Mouse (Mus musculus): ENCODE measurements around the gene Tbc1d21. TPM values are rescaled to one million over a fixed set of nuclear protein-coding genes. Genes with fewer than 3 reads are reported as not detected.

The Tbc1d21 gene
- polyA plus RNA-seq, 1 experiment from 2014 or later = not detected

- ATAC-seq (ENCODE audit: low FRiP score, low TSS enrichment) = no peak
- H3K27ac ChIP-seq (ENCODE audit: low read depth, low read length) = no peak overlapping the region
- H3K9me3 ChIP-seq (ENCODE audit: control insufficient read depth, low read length) = no peaks in the 10 kb centered on the region
- H3K36me3 ChIP-seq (ENCODE audit: control insufficient read depth, insufficient read depth, low read length) = no peaks in the 10 kb centered on the region
- H3K27me3 ChIP-seq (ENCODE audit: control insufficient read depth, insufficient read depth, low read length) = no peaks in the 10 kb centered on the region
- 48% methylated on average over 1 of the region's 1 CpGs for WGBS
- H3K4me2 ChIP-seq (replicated peaks; ENCODE audit: low read depth, low read length) = no peak overlapping the region
- H3K4me1 ChIP-seq (ENCODE audit: control insufficient read depth, insufficient read depth, low read length) = no peaks in the 10 kb centered on the region
- no peak overlapping the region for H3K9ac ChIP-seq (ENCODE audit: low read depth, low read length)
- no peak overlapping the region for H3K4me3 ChIP-seq (ENCODE audit: low read length)
Measured at GRCm38 (mm10) chr9:58327382-58327781, 42.9 kb downstream of the Tbc1d21 start.

DNA sequence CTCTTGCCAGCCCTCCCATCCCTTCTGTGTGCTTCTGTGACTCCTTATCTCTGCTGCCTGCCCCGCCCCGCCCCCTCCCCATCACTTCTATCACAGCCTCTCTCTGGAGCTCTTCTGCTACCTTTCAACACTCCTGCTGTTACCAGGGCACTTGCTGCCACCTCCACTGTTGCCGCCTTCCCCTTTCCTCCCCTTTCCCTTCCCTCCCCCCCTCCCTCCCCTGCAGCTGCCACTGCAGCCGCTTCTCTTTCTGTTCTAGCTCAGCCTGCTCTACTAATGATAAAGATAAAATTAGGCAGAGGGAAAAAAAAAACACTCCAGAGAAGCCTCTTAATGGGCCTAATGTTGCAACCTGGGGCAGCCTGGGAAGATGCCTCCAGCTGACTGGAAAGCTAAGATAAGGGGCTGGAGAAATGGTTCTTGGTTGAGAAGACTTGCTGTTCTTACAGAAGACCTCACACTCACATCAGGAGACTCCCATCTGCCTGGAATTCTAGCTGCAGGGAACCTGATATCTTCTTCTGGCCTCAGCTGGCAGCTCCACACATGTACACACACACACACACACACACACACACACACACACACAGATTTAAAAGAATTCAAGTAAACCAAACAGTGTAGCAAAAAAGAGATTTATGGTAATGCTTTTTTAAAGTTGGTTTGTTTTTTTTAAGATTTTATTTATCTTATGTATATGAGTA is 43.6 kb downstream of the Tbc1d21 start:
- Histone ChIP-seq H3K9ac (ENCODE audit: low read depth, low read length) (no peak overlapping the region), H3K4me1 (ENCODE audit: control insufficient read depth, insufficient read depth, low read length) (no peaks in the 10 kb centered on the region), H3K4me3 (ENCODE audit: low read length) (no peak overlapping the region), H3K36me3 (ENCODE audit: control insufficient read depth, insufficient read depth, low read length) (no peaks in the 10 kb centered on the region), H3K9me3 (ENCODE audit: control insufficient read depth, low read length) (no peaks in the 10 kb centered on the region), H3K27ac (ENCODE audit: low read depth, low read length) (no peak overlapping the region), H3K27me3 (ENCODE audit: control insufficient read depth, insufficient read depth, low read length) (no peaks in the 10 kb centered on the region), H3K4me2 (replicated peaks; ENCODE audit: low read depth, low read length) (no peak overlapping the region)
- no peak for ATAC-seq (ENCODE audit: low FRiP score, low TSS enrichment)
- WGBS = 18% methylated on average over 4 of the region's 4 CpGs

DNA sequence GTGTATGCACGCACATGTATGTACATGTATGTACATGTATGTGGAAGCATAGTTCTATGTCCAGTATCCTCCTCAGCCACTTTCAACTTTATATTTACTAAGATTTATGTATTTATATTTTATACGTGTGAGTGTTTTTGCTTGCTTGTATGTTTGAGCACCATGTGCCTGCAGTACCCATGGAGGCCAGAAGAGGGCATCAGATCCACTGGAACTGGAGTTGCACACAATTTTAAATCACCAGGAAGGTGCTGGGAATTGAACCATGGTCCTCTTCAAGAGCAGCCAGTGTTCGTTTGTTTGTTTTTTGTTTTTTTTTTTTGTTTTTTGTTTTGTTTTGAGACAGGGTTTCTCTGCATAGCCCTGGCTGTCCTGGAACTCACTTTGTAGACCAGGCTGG is 48.6 kb downstream of the Tbc1d21 start:
- no peaks in the 10 kb centered on the region for H3K36me3 ChIP-seq (ENCODE audit: control insufficient read depth, insufficient read depth, low read length)
- no peaks in the 10 kb centered on the region for H3K9me3 ChIP-seq (ENCODE audit: control insufficient read depth, low read length)
- H3K27me3 ChIP-seq (ENCODE audit: control insufficient read depth, insufficient read depth, low read length) = no peaks in the 10 kb centered on the region
- no peak overlapping the region for H3K9ac ChIP-seq (ENCODE audit: low read depth, low read length)
- H3K4me2 ChIP-seq (replicated peaks; ENCODE audit: low read depth, low read length) = no peak overlapping the region
- H3K4me1 ChIP-seq (ENCODE audit: control insufficient read depth, insufficient read depth, low read length) = 0 out of 2 replicates have a peak, but pooled peaks cover 2% of the 10 kb centered on the region
- H3K27ac ChIP-seq (ENCODE audit: low read depth, low read length) = no peak overlapping the region
- 93% methylated on average over 3 of the region's 3 CpGs for WGBS
- no peak overlapping the region for H3K4me3 ChIP-seq (ENCODE audit: low read length)
- ATAC-seq (ENCODE audit: low FRiP score, low TSS enrichment) = no peak

DNA sequence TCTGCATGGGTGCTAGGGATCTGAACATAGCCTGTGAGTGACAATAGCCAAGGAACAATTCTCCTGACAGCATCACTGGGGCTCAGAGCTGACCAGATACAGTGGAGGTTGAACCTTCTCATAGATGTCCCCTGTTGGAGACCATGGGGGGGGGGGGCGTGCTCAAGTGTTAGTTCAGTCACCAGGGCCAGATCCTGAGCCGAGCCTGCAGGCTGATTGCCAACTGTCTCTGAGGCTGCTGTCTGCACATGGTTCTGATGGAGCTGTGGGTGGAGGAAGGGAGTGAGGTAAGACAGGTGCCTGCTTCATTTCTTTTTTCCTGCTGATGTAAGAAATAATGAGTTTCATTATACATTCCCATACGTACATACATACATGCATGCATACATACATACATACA is 51.9 kb downstream of the Tbc1d21 start:
- no peaks in the 10 kb centered on the region for H3K27me3 ChIP-seq (ENCODE audit: control insufficient read depth, insufficient read depth, low read length)
- H3K9ac ChIP-seq (ENCODE audit: low read depth, low read length) = no peak overlapping the region
- 90% methylated on average over 3 of the region's 3 CpGs for WGBS
- H3K27ac ChIP-seq (ENCODE audit: low read depth, low read length) = no peak overlapping the region
- no peak for ATAC-seq (ENCODE audit: low FRiP score, low TSS enrichment)
- no peak overlapping the region for H3K4me2 ChIP-seq (replicated peaks; ENCODE audit: low read depth, low read length)
- no peak overlapping the region for H3K4me3 ChIP-seq (ENCODE audit: low read length)
- peaks cover 20% of the 10 kb centered on the region for H3K4me1 ChIP-seq (ENCODE audit: control insufficient read depth, insufficient read depth, low read length)
- H3K9me3 ChIP-seq (ENCODE audit: control insufficient read depth, low read length) = no peaks in the 10 kb centered on the region
- no peaks in the 10 kb centered on the region for H3K36me3 ChIP-seq (ENCODE audit: control insufficient read depth, insufficient read depth, low read length)

DNA sequence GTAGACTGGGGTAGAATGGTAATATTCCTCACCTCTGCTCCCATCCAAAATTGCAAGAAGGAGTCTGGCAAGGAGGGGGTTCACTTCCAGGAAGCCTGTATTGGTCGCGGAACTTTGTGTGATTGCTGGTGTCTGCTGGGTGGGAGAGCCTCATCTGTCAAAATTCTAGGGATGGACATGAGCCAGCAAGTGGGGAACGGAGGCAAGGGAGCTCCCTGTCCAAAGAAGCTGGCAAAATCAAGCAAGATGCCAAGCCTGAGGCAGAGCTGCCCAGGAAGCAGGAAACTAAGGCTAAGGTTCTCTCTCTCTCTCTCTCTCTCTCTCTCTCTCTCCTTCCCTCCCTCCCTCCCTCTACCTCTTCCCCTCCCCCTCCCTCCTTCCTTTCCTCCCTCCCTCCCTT is 52.9 kb downstream of the Tbc1d21 start:
- WGBS = 67% methylated on average over 3 of the region's 3 CpGs

DNA sequence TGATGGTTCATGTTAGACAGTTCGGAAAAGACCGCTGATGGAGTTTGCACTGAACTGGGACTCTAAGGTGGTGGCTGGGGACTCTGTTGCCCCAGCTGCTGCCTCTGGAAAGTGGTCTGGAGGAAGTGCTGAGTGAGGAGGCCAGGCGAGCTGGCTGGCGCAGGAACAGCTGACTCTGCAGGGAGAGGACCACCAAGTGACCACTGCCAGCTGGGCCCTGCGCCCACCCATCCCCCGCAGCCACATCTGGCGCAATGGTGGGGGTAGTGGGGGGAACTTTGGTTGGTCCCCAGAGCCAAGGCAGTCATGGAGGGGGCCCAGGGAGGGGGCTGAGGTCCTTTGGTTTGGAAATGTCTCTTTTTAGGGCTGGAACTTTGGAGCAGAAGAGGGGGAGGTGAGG is 53.5 kb downstream of the Tbc1d21 start:
- Histone ChIP-seq H3K36me3 (ENCODE audit: control insufficient read depth, insufficient read depth, low read length) (no peaks in the 10 kb centered on the region), H3K4me3 (ENCODE audit: low read length) (no peak overlapping the region), H3K27ac (ENCODE audit: low read depth, low read length) (no peak overlapping the region), H3K9me3 (ENCODE audit: control insufficient read depth, low read length) (no peaks in the 10 kb centered on the region), H3K4me2 (replicated peaks; ENCODE audit: low read depth, low read length) (no peak overlapping the region), H3K4me1 (ENCODE audit: control insufficient read depth, insufficient read depth, low read length) (peaks cover 30% of the 10 kb centered on the region), H3K9ac (ENCODE audit: low read depth, low read length) (no peak overlapping the region), H3K27me3 (ENCODE audit: control insufficient read depth, insufficient read depth, low read length) (peaks cover 6% of the 10 kb centered on the region; the same call in 1 of the 2 replicates)
- WGBS = 78% methylated on average over 7 of the region's 7 CpGs
- ATAC-seq (ENCODE audit: low FRiP score, low TSS enrichment) = no peak

More for the DNA sequence above, 52.9 kb downstream of the Tbc1d21 start:
- Histone ChIP-seq H3K4me1 (ENCODE audit: control insufficient read depth, insufficient read depth, low read length) (peaks cover 30% of the 10 kb centered on the region), H3K9ac (ENCODE audit: low read depth, low read length) (no peak overlapping the region), H3K27ac (ENCODE audit: low read depth, low read length) (no peak overlapping the region), H3K27me3 (ENCODE audit: control insufficient read depth, insufficient read depth, low read length) (0 out of 2 replicates have a peak, but pooled peaks cover 4% of the 10 kb centered on the region), H3K4me2 (replicated peaks; ENCODE audit: low read depth, low read length) (no peak overlapping the region), H3K9me3 (ENCODE audit: control insufficient read depth, low read length) (no peaks in the 10 kb centered on the region), H3K36me3 (ENCODE audit: control insufficient read depth, insufficient read depth, low read length) (no peaks in the 10 kb centered on the region), H3K4me3 (ENCODE audit: low read length) (no peak overlapping the region)
- ATAC-seq (ENCODE audit: low FRiP score, low TSS enrichment) = no peak

- peaks cover 30% of the 10 kb centered on the region for H3K4me1 ChIP-seq (ENCODE audit: control insufficient read depth, insufficient read depth, low read length)
- H3K4me3 ChIP-seq (ENCODE audit: low read length) = no peak overlapping the region
- no peak overlapping the region for H3K27ac ChIP-seq (ENCODE audit: low read depth, low read length)
- ATAC-seq (ENCODE audit: low FRiP score, low TSS enrichment) = no peak
- peaks cover 12% of the 10 kb centered on the region; the same call in 1 of the 2 replicates for H3K27me3 ChIP-seq (ENCODE audit: control insufficient read depth, insufficient read depth, low read length)
- no peak overlapping the region for H3K9ac ChIP-seq (ENCODE audit: low read depth, low read length)
- WGBS = 94% methylated on average over 2 of the region's 2 CpGs
- H3K4me2 ChIP-seq (replicated peaks; ENCODE audit: low read depth, low read length) = no peak overlapping the region
- no peaks in the 10 kb centered on the region for H3K9me3 ChIP-seq (ENCODE audit: control insufficient read depth, low read length)
- no peaks in the 10 kb centered on the region for H3K36me3 ChIP-seq (ENCODE audit: control insufficient read depth, insufficient read depth, low read length)
Measured at GRCm38 (mm10) chr9:58315850-58316249, 54.4 kb downstream of the Tbc1d21 start.

DNA sequence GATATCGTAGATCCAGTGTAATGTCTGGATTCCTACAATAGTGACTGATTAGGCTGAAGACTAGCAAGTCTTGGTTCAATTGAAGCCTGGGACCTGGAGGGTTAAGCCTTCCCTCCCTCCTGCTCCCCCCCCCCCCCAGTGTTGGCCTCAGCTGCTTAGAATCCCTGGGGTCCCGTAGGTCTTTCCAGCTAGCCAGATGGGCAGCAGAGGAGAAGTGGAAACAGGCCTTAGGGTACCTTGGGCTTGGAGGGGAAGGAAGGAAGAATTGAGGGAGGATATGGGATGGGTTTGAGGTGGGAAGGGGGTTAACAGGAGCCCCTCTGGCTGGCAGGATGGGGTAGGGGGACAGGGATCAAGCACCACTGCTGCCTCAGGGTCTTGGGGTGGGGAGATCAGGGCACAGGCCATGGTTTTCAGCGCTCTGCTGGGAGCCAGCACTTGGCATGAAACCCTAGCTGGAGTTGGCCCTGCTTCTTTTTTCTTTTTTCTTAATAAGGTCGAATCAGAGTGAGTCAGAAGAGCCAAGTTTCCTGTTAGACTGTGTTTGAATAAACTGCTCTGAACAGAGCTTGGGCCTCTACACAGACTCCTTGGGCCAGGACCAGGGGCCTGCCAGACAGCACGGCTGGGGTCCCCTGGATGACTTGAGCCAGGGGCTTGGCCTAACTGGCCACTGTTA is 55.4 kb downstream of the Tbc1d21 start:
- Histone ChIP-seq H3K4me1 (ENCODE audit: control insufficient read depth, insufficient read depth, low read length) (peaks cover 30% of the 10 kb centered on the region), H3K9ac (ENCODE audit: low read depth, low read length) (no peak overlapping the region), H3K4me3 (ENCODE audit: low read length) (no peak overlapping the region), H3K4me2 (replicated peaks; ENCODE audit: low read depth, low read length) (no peak overlapping the region), H3K27me3 (ENCODE audit: control insufficient read depth, insufficient read depth, low read length) (peaks cover 12% of the 10 kb centered on the region; the same call in 1 of the 2 replicates), H3K36me3 (ENCODE audit: control insufficient read depth, insufficient read depth, low read length) (no peaks in the 10 kb centered on the region), H3K9me3 (ENCODE audit: control insufficient read depth, low read length) (no peaks in the 10 kb centered on the region), H3K27ac (ENCODE audit: low read depth, low read length) (peak overlapping the region; percentile 55; the same call in 1 of the 2 replicates)
- 38% methylated on average over 5 of the region's 5 CpGs for WGBS
- ATAC-seq (ENCODE audit: low FRiP score, low TSS enrichment) = no peak

DNA sequence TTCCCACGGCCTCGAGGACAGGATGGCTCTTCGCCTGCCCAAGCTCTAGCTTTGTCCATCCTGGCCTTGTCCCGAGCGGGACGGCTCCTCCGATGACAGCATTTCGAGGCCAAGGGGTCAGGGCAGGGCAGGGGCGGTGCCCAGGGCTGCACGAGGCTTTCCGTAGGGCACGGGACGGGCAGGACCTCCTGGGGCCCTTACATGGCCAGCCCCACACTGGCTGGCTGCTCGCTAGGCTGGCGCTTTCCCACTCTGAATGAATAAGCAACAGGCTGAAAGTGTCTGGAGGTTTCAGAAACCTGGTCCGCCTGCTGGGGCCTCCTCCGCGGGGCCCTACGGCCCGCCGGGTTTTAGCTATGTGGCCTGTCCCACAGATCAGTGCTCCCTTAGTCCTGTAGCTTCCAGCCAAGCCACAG is 57.3 kb downstream of the Tbc1d21 start, which contains the start of gene Loxl1:
Gene Loxl1, minus strand, starts transcription at position 243 of the 416 bp plus-strand sequence.
- peak; percentile 67 for ATAC-seq (ENCODE audit: low FRiP score, low TSS enrichment)
- WGBS = under 1% methylated on average over 21 of the region's 21 CpGs

More for the DNA sequence above, 57.3 kb downstream of the Tbc1d21 start, which contains the start of gene Loxl1:
- Histone ChIP-seq H3K9ac (ENCODE audit: low read depth, low read length) (peak within 1 kb of the TSS; percentile 64), H3K27ac (ENCODE audit: low read depth, low read length) (peak within 1 kb of the TSS; percentile 77), H3K4me1 (ENCODE audit: control insufficient read depth, insufficient read depth, low read length) (peaks cover 39% of the 10 kb centered on the region), H3K4me3 (ENCODE audit: low read length) (peak within 1 kb of the TSS; percentile 48), H3K4me2 (replicated peaks; ENCODE audit: low read depth, low read length) (peak within 1 kb of the TSS; percentile 82), H3K9me3 (ENCODE audit: control insufficient read depth, low read length) (no peaks in the 10 kb centered on the region), H3K27me3 (ENCODE audit: control insufficient read depth, insufficient read depth, low read length) (peaks cover 12% of the 10 kb centered on the region; the same call in 1 of the 2 replicates), H3K36me3 (ENCODE audit: control insufficient read depth, insufficient read depth, low read length) (no peaks in the 10 kb centered on the region)
